Mouse (Mus musculus): Measurements from ENCODE around the gene Dhx58. TPM values are rescaled to one million over a fixed set of nuclear protein-coding genes. Genes with fewer than 3 reads are reported as not detected.

Gene Dhx58
- total and polyA plus RNA-seq, 2 experiments = 11.9 to 16.3 TPM

DNA sequence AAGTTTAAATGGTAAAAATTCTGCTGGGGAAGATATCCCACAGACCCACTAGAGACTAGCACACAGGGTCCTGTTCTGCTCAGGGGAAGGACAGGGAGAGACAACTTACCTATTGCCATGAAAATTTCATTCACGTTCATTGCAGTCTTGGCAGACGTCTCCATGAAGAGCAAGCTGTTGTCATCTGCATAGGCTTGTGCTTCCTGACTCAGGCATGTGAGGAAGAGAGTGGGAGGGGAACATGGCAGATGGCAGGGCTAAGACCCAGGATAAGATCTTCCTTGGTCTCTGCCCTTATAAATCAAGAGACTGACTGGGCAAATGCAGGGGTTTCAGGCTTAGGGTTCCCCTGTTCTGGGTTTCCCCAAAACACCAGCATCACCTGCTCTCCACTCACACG is 12.6 kb upstream of the Dhx58 start:
- 87% methylated on average over 3 of the region's 3 CpGs for WGBS
- Histone ChIP-seq H3K4me1 (ENCODE audit: control insufficient read depth, insufficient read depth, low read length) (peaks cover 8% of the 10 kb centered on the region), H3K36me3 (ENCODE audit: control insufficient read depth, insufficient read depth, low read length) (peaks cover 14% of the 10 kb centered on the region), H3K27me3 (ENCODE audit: control insufficient read depth, insufficient read depth, low read length) (no peaks in the 10 kb centered on the region), H3K4me3 (ENCODE audit: insufficient read depth, low read depth, low read length) (no peak overlapping the region), H3K9ac (ENCODE audit: low read depth, low read length) (no peak overlapping the region), H3K79me2 (ENCODE audit: control insufficient read depth, insufficient read depth, low read length) (peaks cover 9% of the 10 kb centered on the region; the same call in 1 of the 2 replicates), H3K27ac (replicated peaks; ENCODE audit: insufficient read depth, low read depth, low read length) (no peak overlapping the region)
- TF ChIP-seq POLR2A (IDR thresholded peaks at IDR 0.05; ENCODE audit: extremely low read depth, insufficient read depth, low read length) (no peak), CTCF (IDR thresholded peaks at IDR 0.05; ENCODE audit: low read depth, low read length) (no peak)
- no peak for DNase-seq (ENCODE audit: extremely low read depth, low read depth, low spot score)

- DNase-seq (ENCODE audit: extremely low read depth, low read depth, low spot score) = no peak
- peaks cover 14% of the 10 kb centered on the region for H3K36me3 ChIP-seq (ENCODE audit: control insufficient read depth, insufficient read depth, low read length)
- WGBS = 93% methylated on average over 6 of the region's 6 CpGs
Observed at GRCm38 (mm10) chr11:100714948-100715347, 10.9 kb upstream of the Dhx58 start.

DNA sequence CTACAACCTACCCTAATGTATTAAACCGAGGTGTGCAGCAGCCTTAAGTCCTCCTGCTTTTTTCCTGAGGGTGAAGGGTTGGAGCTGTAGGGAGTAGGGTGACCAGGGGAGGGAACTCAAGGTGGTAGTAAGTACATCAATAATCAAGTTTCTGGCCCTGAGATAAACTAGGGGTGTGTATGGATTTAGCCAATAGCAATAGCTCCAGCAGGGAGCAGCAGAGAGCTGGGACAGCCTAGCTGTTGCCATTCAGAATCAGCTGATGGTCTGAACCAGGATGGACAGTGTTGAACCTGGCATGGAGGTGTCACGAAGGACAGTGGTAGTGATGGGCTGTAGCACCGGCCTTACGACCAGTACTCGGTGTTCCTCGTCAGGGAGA is 10.5 kb upstream of the Dhx58 start:
- H3K27me3 ChIP-seq (ENCODE audit: control insufficient read depth, insufficient read depth, low read length) = no peaks in the 10 kb centered on the region
- H3K79me2 ChIP-seq (ENCODE audit: control insufficient read depth, insufficient read depth, low read length) = peaks cover 7% of the 10 kb centered on the region; the same call in 1 of the 2 replicates
- peaks cover 14% of the 10 kb centered on the region for H3K36me3 ChIP-seq (ENCODE audit: control insufficient read depth, insufficient read depth, low read length)
- 45% methylated on average over 6 of the region's 6 CpGs for WGBS
- no peak overlapping the region for H3K4me3 ChIP-seq (ENCODE audit: insufficient read depth, low read depth, low read length)
- 0 out of 2 replicates have a peak overlapping the region, but pooled peaks have one; percentile 7 for H3K9ac ChIP-seq (ENCODE audit: low read depth, low read length)
- peak overlapping the region; percentile 53 for H3K27ac ChIP-seq (replicated peaks; ENCODE audit: insufficient read depth, low read depth, low read length)
- no peak for TF ChIP-seq POLR2A (IDR thresholded peaks at IDR 0.05; ENCODE audit: extremely low read depth, insufficient read depth, low read length)
- peak; percentile 83 for TF ChIP-seq CTCF (IDR thresholded peaks at IDR 0.05; ENCODE audit: low read depth, low read length)
- peak; percentile 59 for DNase-seq (ENCODE audit: extremely low read depth, low read depth, low spot score)
- peaks cover 5% of the 10 kb centered on the region for H3K4me1 ChIP-seq (ENCODE audit: control insufficient read depth, insufficient read depth, low read length)

More at GRCm38 (mm10) chr11:100714948-100715347, 10.9 kb upstream of the Dhx58 start:
- peaks cover 8% of the 10 kb centered on the region for H3K4me1 ChIP-seq (ENCODE audit: control insufficient read depth, insufficient read depth, low read length)
- no peak overlapping the region for H3K9ac ChIP-seq (ENCODE audit: low read depth, low read length)
- TF ChIP-seq POLR2A (IDR thresholded peaks at IDR 0.05; ENCODE audit: extremely low read depth, insufficient read depth, low read length) = no peak
- TF ChIP-seq CTCF (IDR thresholded peaks at IDR 0.05; ENCODE audit: low read depth, low read length) = no peak
- H3K27ac ChIP-seq (replicated peaks; ENCODE audit: insufficient read depth, low read depth, low read length) = no peak overlapping the region
- H3K27me3 ChIP-seq (ENCODE audit: control insufficient read depth, insufficient read depth, low read length) = no peaks in the 10 kb centered on the region
- H3K79me2 ChIP-seq (ENCODE audit: control insufficient read depth, insufficient read depth, low read length) = peaks cover 9% of the 10 kb centered on the region; the same call in 1 of the 2 replicates
- no peak overlapping the region for H3K4me3 ChIP-seq (ENCODE audit: insufficient read depth, low read depth, low read length)

GRCm38 (mm10) chr11:100713735-100714533 is 9.9 kb upstream of the Dhx58 start, which contains the start of gene Hspb9:
Hspb9 (plus strand) TSS chr11:100713850.
- peak within 1 kb of the TSS; percentile 64 for H3K9ac ChIP-seq (ENCODE audit: low read depth, low read length)
- H3K79me2 ChIP-seq (ENCODE audit: control insufficient read depth, insufficient read depth, low read length) = peaks cover 7% of the 10 kb centered on the region; the same call in 1 of the 2 replicates
- H3K27ac ChIP-seq (replicated peaks; ENCODE audit: insufficient read depth, low read depth, low read length) = peak within 1 kb of the TSS; percentile 53
- peak; percentile 60; the same call in 1 of the 2 replicates for TF ChIP-seq POLR2A (IDR thresholded peaks at IDR 0.05; ENCODE audit: extremely low read depth, insufficient read depth, low read length)
- TF ChIP-seq CTCF (IDR thresholded peaks at IDR 0.05; ENCODE audit: low read depth, low read length) = no peak
- peaks cover 5% of the 10 kb centered on the region for H3K4me1 ChIP-seq (ENCODE audit: control insufficient read depth, insufficient read depth, low read length)
- no peaks in the 10 kb centered on the region for H3K27me3 ChIP-seq (ENCODE audit: control insufficient read depth, insufficient read depth, low read length)
- peaks cover 14% of the 10 kb centered on the region for H3K36me3 ChIP-seq (ENCODE audit: control insufficient read depth, insufficient read depth, low read length)
- WGBS = 39% methylated on average over 38 of the region's 38 CpGs
- peak within 1 kb of the TSS; percentile 34 for H3K4me3 ChIP-seq (ENCODE audit: insufficient read depth, low read depth, low read length)
- DNase-seq (ENCODE audit: extremely low read depth, low read depth, low spot score) = no peak

- TF ChIP-seq POLR2A (IDR thresholded peaks at IDR 0.05; ENCODE audit: extremely low read depth, insufficient read depth, low read length) (no peak), CTCF (IDR thresholded peaks at IDR 0.05; ENCODE audit: low read depth, low read length) (no peak)
- no peak overlapping the region for H3K4me3 ChIP-seq (ENCODE audit: insufficient read depth, low read depth, low read length)
- peaks cover 12% of the 10 kb centered on the region; the same call in 1 of the 2 replicates for H3K36me3 ChIP-seq (ENCODE audit: control insufficient read depth, insufficient read depth, low read length)
- peak overlapping the region; percentile 21 for H3K27ac ChIP-seq (replicated peaks; ENCODE audit: insufficient read depth, low read depth, low read length)
- 76% methylated on average over 4 of the region's 4 CpGs for WGBS
- no peak for DNase-seq (ENCODE audit: extremely low read depth, low read depth, low spot score)
- peaks cover 7% of the 10 kb centered on the region; the same call in 1 of the 2 replicates for H3K79me2 ChIP-seq (ENCODE audit: control insufficient read depth, insufficient read depth, low read length)
- H3K27me3 ChIP-seq (ENCODE audit: control insufficient read depth, insufficient read depth, low read length) = no peaks in the 10 kb centered on the region
- H3K9ac ChIP-seq (ENCODE audit: low read depth, low read length) = no peak overlapping the region
- peaks cover 5% of the 10 kb centered on the region for H3K4me1 ChIP-seq (ENCODE audit: control insufficient read depth, insufficient read depth, low read length)
Observed at GRCm38 (mm10) chr11:100713174-100713573, 9.1 kb upstream of the Dhx58 start.
